Mouse (Mus musculus) ZHBTc4 (cell line): ENCODE results near the gene Tmem270.

Experiments used
- DNase-seq: peaks from one replicate; pipeline ENCODE4 v3.0.0-alpha.2; 2011; ENCODE audit warnings: low read depth, low spot score

Tmem270 gene

GRCm38 (mm10) chr5:134929988-134930387 lies 23.5 kb upstream of the Tmem270 start:
- peak; percentile 53 for DNase-seq

GRCm38 (mm10) chr5:134926726-134927125 lies 20.2 kb upstream of the Tmem270 start:
- peak; percentile 83 for DNase-seq

- DNase-seq: no peak
Observed at GRCm38 (mm10) chr5:134923141-134923540, 16.6 kb upstream of the Tmem270 start.

GRCm38 (mm10) chr5:134921106-134921505 lies 14.6 kb upstream of the Tmem270 start:
- no peak for DNase-seq

GRCm38 (mm10) chr5:134920106-134920687 lies 13.7 kb upstream of the Tmem270 start:
- DNase-seq: no peak

- DNase-seq: no peak
Observed at GRCm38 (mm10) chr5:134919097-134919496, 12.6 kb upstream of the Tmem270 start.

- peak; percentile 97 for DNase-seq
Observed at GRCm38 (mm10) chr5:134918071-134918832, 11.7 kb upstream of the Tmem270 start.

GRCm38 (mm10) chr5:134915311-134915710 lies 8.8 kb upstream of the Tmem270 start, which contains the start of gene Cldn13:
Gene Cldn13 (minus strand): TSS chr5:134915526.
- no peak for DNase-seq

GRCm38 (mm10) chr5:134914510-134914909 lies 8.0 kb upstream of the Tmem270 start:
- DNase-seq: no peak

GRCm38 (mm10) chr5:134913753-134914152 lies 7.2 kb upstream of the Tmem270 start:
- DNase-seq: no peak

- DNase-seq: no peak
Observed at GRCm38 (mm10) chr5:134913352-134913751, 6.8 kb upstream of the Tmem270 start.

GRCm38 (mm10) chr5:134911901-134912300 lies 5.4 kb upstream of the Tmem270 start:
- no peak for DNase-seq

- peak; percentile 98 for DNase-seq
Observed at GRCm38 (mm10) chr5:134907135-134907534, 602 bp upstream of the Tmem270 start.

GRCm38 (mm10) chr5:134901644-134902027 lies 4.9 kb downstream of the Tmem270 start:
- DNase-seq: no peak

- peak; percentile 61 for DNase-seq
Observed at GRCm38 (mm10) chr5:134901012-134901643, 5.4 kb downstream of the Tmem270 start.

- DNase-seq: no peak
Observed at GRCm38 (mm10) chr5:134897596-134897995, 8.9 kb downstream of the Tmem270 start.

GRCm38 (mm10) chr5:134896965-134897364 lies 9.6 kb downstream of the Tmem270 start:
- no peak for DNase-seq

GRCm38 (mm10) chr5:134895291-134895690 lies 11.2 kb downstream of the Tmem270 start:
- no peak for DNase-seq

GRCm38 (mm10) chr5:134892717-134893116 lies 13.8 kb downstream of the Tmem270 start:
- DNase-seq: peak; percentile 46

- DNase-seq: no peak
Observed at GRCm38 (mm10) chr5:134891552-134891951, 15.0 kb downstream of the Tmem270 start.

GRCm38 (mm10) chr5:134890601-134891054 lies 15.9 kb downstream of the Tmem270 start:
- no peak for DNase-seq

GRCm38 (mm10) chr5:134888505-134888904 lies 18.0 kb downstream of the Tmem270 start:
- no peak for DNase-seq
